Mouse (Mus musculus): Measurements from ENCODE around the gene C3ar1. TPM values are rescaled to one million over a fixed set of nuclear protein-coding genes. Genes with fewer than 3 reads are reported as not detected.

C3ar1 gene
- polyA plus RNA-seq, 2 experiments = 4.1 to 5.0 TPM

GRCm38 (mm10) chr6:122828086-122828485, 27.9 kb downstream of the C3ar1 start:
- Histone ChIP-seq H3K9me3 (ENCODE audit: control insufficient read depth, low read length) (no peaks in the 10 kb centered on the region), H3K9ac (ENCODE audit: low read depth, low read length, severe bottlenecking) (no peak overlapping the region), H3K27me3 (ENCODE audit: control insufficient read depth, insufficient read depth, low read length) (no peaks in the 10 kb centered on the region), H3K4me3 (replicated peaks; ENCODE audit: low read length) (no peak overlapping the region), H3K27ac (replicated peaks; ENCODE audit: low read depth, low read length) (no peak overlapping the region), H3K4me2 (replicated peaks; ENCODE audit: low read depth, low read length, severe bottlenecking) (no peak overlapping the region), H3K4me1 (ENCODE audit: control insufficient read depth, insufficient read depth, low read length) (peaks cover 14% of the 10 kb centered on the region; the same call in 1 of the 2 replicates), H3K36me3 (ENCODE audit: control insufficient read depth, insufficient read depth, low read length) (peaks cover 41% of the 10 kb centered on the region)
- TF ChIP-seq POLR2A (IDR thresholded peaks at IDR 0.05; ENCODE audit: borderline replicate concordance, extremely low read depth, insufficient read depth, insufficient read length) = no peak
- WGBS = 51% methylated on average over 13 of the region's 13 CpGs
- ATAC-seq (ENCODE audit: low FRiP score, low read depth) (no peak), DNase-seq (ENCODE audit: low spot score) (no peak)

GRCm38 (mm10) chr6:122825923-122826742, 29.8 kb downstream of the C3ar1 start:
- WGBS = 2% methylated on average over 22 of the region's 29 CpGs
- Histone ChIP-seq H3K27me3 (ENCODE audit: control insufficient read depth, insufficient read depth, low read length) (no peaks in the 10 kb centered on the region), H3K9me3 (ENCODE audit: control insufficient read depth, low read length) (no peaks in the 10 kb centered on the region), H3K36me3 (ENCODE audit: control insufficient read depth, insufficient read depth, low read length) (peaks cover 22% of the 10 kb centered on the region), H3K27ac (replicated peaks; ENCODE audit: low read depth, low read length) (peak overlapping the region; percentile 5; the same call in 1 of the 2 replicates), H3K4me3 (replicated peaks; ENCODE audit: low read length) (peak overlapping the region; percentile 39), H3K4me2 (replicated peaks; ENCODE audit: low read depth, low read length, severe bottlenecking) (peak overlapping the region; percentile 83), H3K9ac (ENCODE audit: low read depth, low read length, severe bottlenecking) (peak overlapping the region; percentile 51), H3K4me1 (ENCODE audit: control insufficient read depth, insufficient read depth, low read length) (peaks cover 24% of the 10 kb centered on the region)
- peak; percentile 67 for DNase-seq (ENCODE audit: low spot score)
- no peak for TF ChIP-seq POLR2A (IDR thresholded peaks at IDR 0.05; ENCODE audit: borderline replicate concordance, extremely low read depth, insufficient read depth, insufficient read length)
- ATAC-seq (ENCODE audit: low FRiP score, low read depth) = peak; percentile 70

DNA sequence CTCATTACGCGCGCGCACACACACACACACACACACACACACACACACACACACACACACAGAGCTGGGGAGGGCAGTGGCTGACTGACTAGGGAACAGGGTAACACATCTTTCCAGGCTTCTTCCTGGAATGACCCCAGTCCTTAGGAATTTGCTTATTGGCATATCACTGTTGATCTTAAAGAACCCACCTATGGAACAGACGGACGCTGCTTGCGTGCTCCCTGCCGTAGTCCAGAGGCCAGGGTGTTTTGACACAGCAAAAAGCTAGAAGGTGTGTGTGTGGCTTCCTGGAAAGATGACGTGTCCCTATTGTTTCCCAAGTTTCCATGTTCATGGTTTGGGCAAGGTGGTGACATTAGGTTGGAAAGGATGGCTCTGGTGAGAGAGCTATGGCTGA, 30.8 kb downstream of the C3ar1 start:
- no peak for TF ChIP-seq POLR2A (IDR thresholded peaks at IDR 0.05; ENCODE audit: borderline replicate concordance, extremely low read depth, insufficient read depth, insufficient read length)
- no peaks in the 10 kb centered on the region for H3K27me3 ChIP-seq (ENCODE audit: control insufficient read depth, insufficient read depth, low read length)
- DNase-seq (ENCODE audit: low spot score) (no peak), ATAC-seq (ENCODE audit: low FRiP score, low read depth) (no peak)
- H3K4me2 ChIP-seq (replicated peaks; ENCODE audit: low read depth, low read length, severe bottlenecking) = peak overlapping the region; percentile 83; the same call in 1 of the 2 replicates
- H3K36me3 ChIP-seq (ENCODE audit: control insufficient read depth, insufficient read depth, low read length) = peaks cover 16% of the 10 kb centered on the region; the same call in 1 of the 2 replicates
- no peaks in the 10 kb centered on the region for H3K9me3 ChIP-seq (ENCODE audit: control insufficient read depth, low read length)
- WGBS = 92% methylated on average over 9 of the region's 9 CpGs
- no peak overlapping the region for H3K27ac ChIP-seq (replicated peaks; ENCODE audit: low read depth, low read length)
- peaks cover 31% of the 10 kb centered on the region for H3K4me1 ChIP-seq (ENCODE audit: control insufficient read depth, insufficient read depth, low read length)
- no peak overlapping the region for H3K9ac ChIP-seq (ENCODE audit: low read depth, low read length, severe bottlenecking)
- H3K4me3 ChIP-seq (replicated peaks; ENCODE audit: low read length) = no peak overlapping the region

DNA sequence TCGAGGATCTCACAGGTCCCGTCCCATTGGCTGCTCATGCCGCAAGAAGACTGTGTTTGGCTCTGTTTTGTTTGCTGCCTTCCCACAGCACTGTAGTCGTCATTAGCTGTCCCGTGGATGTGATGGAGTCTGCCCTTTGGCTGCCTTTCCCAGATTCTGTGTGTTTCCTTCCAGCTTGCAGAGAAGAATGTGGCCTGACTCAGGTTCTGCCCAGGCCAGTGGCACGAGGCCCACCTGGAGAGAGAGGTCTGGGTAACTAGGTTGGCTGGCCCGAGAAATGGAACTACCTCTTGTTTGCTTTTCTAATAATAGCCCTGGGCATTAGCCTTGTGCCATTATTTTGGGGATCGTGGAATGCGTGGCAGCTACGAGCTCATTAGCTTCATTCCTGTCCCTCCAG, 31.9 kb downstream of the C3ar1 start:
- ATAC-seq (ENCODE audit: low FRiP score, low read depth) (no peak), DNase-seq (ENCODE audit: low spot score) (no peak)
- H3K27ac ChIP-seq (replicated peaks; ENCODE audit: low read depth, low read length) = no peak overlapping the region
- TF ChIP-seq POLR2A (IDR thresholded peaks at IDR 0.05; ENCODE audit: borderline replicate concordance, extremely low read depth, insufficient read depth, insufficient read length) = no peak
- no peak overlapping the region for H3K9ac ChIP-seq (ENCODE audit: low read depth, low read length, severe bottlenecking)
- no peaks in the 10 kb centered on the region for H3K27me3 ChIP-seq (ENCODE audit: control insufficient read depth, insufficient read depth, low read length)
- H3K4me1 ChIP-seq (ENCODE audit: control insufficient read depth, insufficient read depth, low read length) = peaks cover 31% of the 10 kb centered on the region
- H3K36me3 ChIP-seq (ENCODE audit: control insufficient read depth, insufficient read depth, low read length) = peaks cover 10% of the 10 kb centered on the region; the same call in 1 of the 2 replicates
- WGBS = 63% methylated on average over 10 of the region's 10 CpGs
- H3K4me3 ChIP-seq (replicated peaks; ENCODE audit: low read length) = no peak overlapping the region
- H3K4me2 ChIP-seq (replicated peaks; ENCODE audit: low read depth, low read length, severe bottlenecking) = no peak overlapping the region
- no peaks in the 10 kb centered on the region for H3K9me3 ChIP-seq (ENCODE audit: control insufficient read depth, low read length)

GRCm38 (mm10) chr6:122821822-122822221, 34.1 kb downstream of the C3ar1 start:
- H3K27me3 ChIP-seq (ENCODE audit: control insufficient read depth, insufficient read depth, low read length) = no peaks in the 10 kb centered on the region
- no peak overlapping the region for H3K9ac ChIP-seq (ENCODE audit: low read depth, low read length, severe bottlenecking)
- WGBS = 76% methylated on average over 9 of the region's 9 CpGs
- DNase-seq (ENCODE audit: low spot score) (no peak), ATAC-seq (ENCODE audit: low FRiP score, low read depth) (no peak)
- H3K9me3 ChIP-seq (ENCODE audit: control insufficient read depth, low read length) = no peaks in the 10 kb centered on the region
- H3K4me2 ChIP-seq (replicated peaks; ENCODE audit: low read depth, low read length, severe bottlenecking) = peak overlapping the region; percentile 82; the same call in 1 of the 2 replicates
- H3K36me3 ChIP-seq (ENCODE audit: control insufficient read depth, insufficient read depth, low read length) = no peaks in the 10 kb centered on the region
- H3K4me1 ChIP-seq (ENCODE audit: control insufficient read depth, insufficient read depth, low read length) = peaks cover 31% of the 10 kb centered on the region
- TF ChIP-seq POLR2A (IDR thresholded peaks at IDR 0.05; ENCODE audit: borderline replicate concordance, extremely low read depth, insufficient read depth, insufficient read length) = no peak
- H3K4me3 ChIP-seq (replicated peaks; ENCODE audit: low read length) = 0 out of 2 replicates have a peak overlapping the region, but pooled peaks have one; percentile 91
- H3K27ac ChIP-seq (replicated peaks; ENCODE audit: low read depth, low read length) = no peak overlapping the region
